Comparison of ENCODE assay signal across 11 mouse cellular contexts in genomic region chr17:15461921-15462495, GRCm38 (mm10). TPM values are rescaled to one million over a fixed set of nuclear protein-coding genes. Genes with fewer than 3 reads are reported as not detected.
DNase-seq lines count a peak whose midpoint lies in the region; ATAC-seq lines count a peak whose summit lies in the region.
"Had no signal": no experiment of that assay in that cellular context is flagged by ENCODE, and none has a peak within 500 bp of the region (broad histone marks: within the 10 kb centered on the region; RNA-seq: fewer than 3 reads in every experiment).

No protein-coding gene starts in this region.

- WGBS in heart, embryonic 14.5 days: 44% methylated on average over 6 of the region's 6 CpGs

- H3K9ac ChIP-seq in heart, embryonic 14.5 days (ENCODE audit: low read length): no peak overlapping the region
- H3K9ac ChIP-seq: liver, embryonic 12.5 days; midbrain, embryonic 15.5 days; neural tube, embryonic 15.5 days had no signal

- DNase-seq in gastrocnemius, postnatal 14 days: peak; percentile 59
- DNase-seq in skeletal muscle tissue, adult 2 months (ENCODE audit: low read depth, low spot score): peak; percentile 86
- DNase-seq in kidney, postnatal 25 days: no peak
- no peak for DNase-seq in natural killer cell, adult 2 months (ENCODE audit: low spot score in 2 of 2)

- peak overlapping the region; percentile 31 for H3K4me3 ChIP-seq in megakaryocyte, embryonic 14.5 days (replicated peaks)
- H3K4me3 ChIP-seq in heart, embryonic 14.5 days (ENCODE audit: control insufficient read depth in 1 of 2, insufficient read depth in 1 of 2, low read depth in 1 of 2, low read length in 2 of 2): no peak overlapping the region
- H3K4me3 ChIP-seq: liver, embryonic 12.5 days; midbrain, embryonic 15.5 days; neural tube, embryonic 15.5 days had no signal

- peaks cover 1% of the 10 kb centered on the region for H3K27me3 ChIP-seq in megakaryocyte, embryonic 14.5 days (replicated peaks)
- H3K27me3 ChIP-seq in heart, embryonic 14.5 days (ENCODE audit: control insufficient read depth, insufficient read depth, low read length): no peaks in the 10 kb centered on the region
- H3K27me3 ChIP-seq: liver, embryonic 12.5 days; midbrain, embryonic 15.5 days; neural tube, embryonic 15.5 days had no signal

- ATAC-seq in megakaryocyte, adult 5-6 weeks (ENCODE audit: poor library complexity, severe bottlenecking): no peak
- ATAC-seq in heart, embryonic 14.5 days (ENCODE audit: insufficient number of reproducible peaks, insufficient read depth, low FRiP score, low read depth): peak; percentile 85
- ATAC-seq: liver, embryonic 12.5 days; midbrain, embryonic 15.5 days had no signal

- peak overlapping the region; percentile 88 to 91 for H3K27ac ChIP-seq in heart, embryonic 14.5 days (replicated peaks in 1 of 2; ENCODE audit: control insufficient read depth in 1 of 2, insufficient read depth in 1 of 2, low read depth in 2 of 2, low read length in 2 of 2)
- H3K27ac ChIP-seq: kidney, postnatal 0 days; liver, embryonic 12.5 days; midbrain, embryonic 15.5 days; neural tube, embryonic 15.5 days had no signal

- peak overlapping the region; percentile 35 for H3K4me2 ChIP-seq in heart, embryonic 14.5 days (ENCODE audit: low read length)
- H3K4me2 ChIP-seq: liver, embryonic 12.5 days; midbrain, embryonic 15.5 days; neural tube, embryonic 15.5 days had no signal

- H3K4me1 ChIP-seq in megakaryocyte, embryonic 14.5 days: peaks cover 30% of the 10 kb centered on the region
- peaks cover 7 to 9% of the 10 kb centered on the region in 2 experiments; a peak in 3 of 4 replicates for H3K4me1 ChIP-seq in heart, embryonic 14.5 days (ENCODE audit: control insufficient read depth in 2 of 2, insufficient read depth in 2 of 2, low read length in 2 of 2)
- H3K4me1 ChIP-seq: midbrain, embryonic 15.5 days; neural tube, embryonic 15.5 days had no signal

- peaks cover 6% of the 10 kb centered on the region for H3K9me3 ChIP-seq in megakaryocyte, embryonic 14.5 days
- no peaks in the 10 kb centered on the region for H3K9me3 ChIP-seq in heart, embryonic 14.5 days (ENCODE audit: control insufficient read depth, low read length)
- H3K9me3 ChIP-seq: liver, embryonic 12.5 days; midbrain, embryonic 15.5 days; neural tube, embryonic 15.5 days had no signal

- H3K36me3 ChIP-seq in megakaryocyte, embryonic 14.5 days (replicated peaks; ENCODE audit: low read length): no peaks in the 10 kb centered on the region
- peaks cover 4% of the 10 kb centered on the region for H3K36me3 ChIP-seq in heart, embryonic 14.5 days (ENCODE audit: control insufficient read depth, insufficient read depth, low read length)
- H3K36me3 ChIP-seq: midbrain, embryonic 15.5 days; neural tube, embryonic 15.5 days had no signal

- intact Hi-C loops in gastrocnemius, postnatal 14 days (cut with DNase I; ENCODE audit: low total_unique reads): no loop called here

RNA-seq across cellular contexts. Expression of gene Psmb1, which starts 37.5 kb away (rescaled TPM):
- 9.4 and 35.6 TPM in 2 replicates for polyA plus RNA-seq in megakaryocyte, embryonic 14.5 days (2012; ENCODE audit: insufficient read depth, low replicate concordance)
- total RNA-seq in megakaryocyte, adult 5-6 weeks (2015): 147 and 148 TPM in 2 replicates
- 126 and 144 TPM in 2 replicates for total RNA-seq in megakaryocyte, adult 5-6 weeks (2017)
- 100 to 1,000 TPM; 115 to 119 TPM for total RNA-seq in gastrocnemius, postnatal 14 days (2021)
- 211 and 225 TPM in 2 replicates for polyA plus RNA-seq in heart, embryonic 14.5 days (2014; fragmentation: Nextera tagmentation; extraction: Ambion mirVana)

RNA-seq across cellular contexts. Expression of gene Tbp, which starts 37.7 kb away (rescaled TPM):
- 0.92 and 1.4 TPM in 2 replicates for polyA plus RNA-seq in megakaryocyte, embryonic 14.5 days (2012; ENCODE audit: insufficient read depth, low replicate concordance)
- total RNA-seq in megakaryocyte, adult 5-6 weeks (2015): 65.2 and 68.3 TPM in 2 replicates
- total RNA-seq in megakaryocyte, adult 5-6 weeks (2017): 42.1 and 50.2 TPM in 2 replicates
- 1 to 10 TPM; 6.6 to 8.4 TPM for total RNA-seq in gastrocnemius, postnatal 14 days (2021)
- 32.1 and 32.3 TPM in 2 replicates for polyA plus RNA-seq in heart, embryonic 14.5 days (2014; fragmentation: Nextera tagmentation; extraction: Ambion mirVana)

Comparison
In these comparisons a context has a peak if more than half of its experiments do, and no peak if none do; other contexts are left out.
1. DNase-seq: peak in gastrocnemius, postnatal 14 days (single experiment) and skeletal muscle tissue, adult 2 months (single experiment); none in kidney, postnatal 25 days (0 of 2) and natural killer cell, adult 2 months (0 of 2).
2. RNA of gene Tbp, which starts 37.7 kb away (total RNA-seq): 42.1 to 68.3 TPM in megakaryocyte, adult 5-6 weeks; 6.6 to 8.4 TPM in gastrocnemius, postnatal 14 days; every median in the first group is over 4 times any median in the second.